Mouse (Mus musculus) gastrocnemius, postnatal 36 days (tissue): ENCODE data around the gene Tulp1. TPM values are rescaled to one million over a fixed set of nuclear protein-coding genes. Genes with fewer than 3 reads are reported as not detected.
"Not testable (repeated sequence)": the region's sequence is repeated elsewhere in the genome, so short reads cannot be mapped to it uniquely, and the experiment has no call there.

Experiments
- DNase-seq, 2 experiments: peaks; one replicate each; pipeline ENCODE4 v3.0.0; 2022
- intact Hi-C: fragments of 180-260 bp; cut with DNase I; formaldehyde crosslinking; loops from one replicate; pipeline ENCODE4 v1.15.1; 2025
- total RNA-seq, 2 experiments: library from RNA; stranded (reverse); gene quantifications; 2 replicates each; pipeline ENCODE4 v1.2.3; 2021

Tulp1 gene
- total RNA-seq, 2 experiments from 2014 or later, result not detected

DNA sequence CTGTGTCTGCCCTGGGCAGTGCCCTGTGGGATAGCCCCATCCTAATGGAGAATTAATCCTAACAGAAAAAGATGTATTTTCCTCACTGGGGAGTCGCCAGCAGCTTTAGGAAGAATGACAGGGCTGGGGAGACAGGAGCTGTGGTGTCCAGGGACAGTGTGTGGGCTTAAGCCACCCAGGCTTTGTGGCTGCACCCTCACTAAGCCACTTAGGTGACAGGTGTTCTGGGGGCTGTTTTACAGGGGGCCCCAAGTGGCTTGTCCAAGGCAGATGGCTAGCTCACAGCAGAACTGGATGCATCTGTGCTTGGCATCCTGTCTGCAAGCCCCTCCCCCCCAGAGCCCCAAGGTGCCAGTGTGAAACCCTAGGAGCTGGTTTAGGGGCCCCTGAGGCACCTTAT lies 6.9 kb upstream of the Tulp1 start:
- no peak for DNase-seq
- intact Hi-C loops, result no loop called here

DNA sequence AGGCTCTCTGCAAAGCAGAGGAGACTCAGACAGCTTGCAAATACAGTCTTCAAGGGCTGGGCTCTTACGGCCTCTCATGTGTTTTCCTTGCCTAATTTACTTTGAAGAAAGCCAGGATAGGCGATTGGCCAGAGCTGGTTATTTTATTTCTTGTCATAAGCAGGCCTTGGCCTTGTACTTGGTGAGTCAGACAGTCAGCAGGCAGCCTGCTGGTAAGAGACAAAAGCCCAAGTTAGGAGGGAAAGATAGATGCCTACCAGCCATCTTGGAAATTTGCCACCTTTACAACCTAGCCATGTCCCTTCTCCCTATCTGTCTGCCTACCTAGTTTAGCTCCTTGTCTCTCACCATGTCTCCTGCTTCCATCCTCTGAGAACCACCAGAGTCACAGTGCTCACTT lies 6.3 kb upstream of the Tulp1 start:
- DNase-seq, result no peak
- intact Hi-C loops, result no loop called here

DNA sequence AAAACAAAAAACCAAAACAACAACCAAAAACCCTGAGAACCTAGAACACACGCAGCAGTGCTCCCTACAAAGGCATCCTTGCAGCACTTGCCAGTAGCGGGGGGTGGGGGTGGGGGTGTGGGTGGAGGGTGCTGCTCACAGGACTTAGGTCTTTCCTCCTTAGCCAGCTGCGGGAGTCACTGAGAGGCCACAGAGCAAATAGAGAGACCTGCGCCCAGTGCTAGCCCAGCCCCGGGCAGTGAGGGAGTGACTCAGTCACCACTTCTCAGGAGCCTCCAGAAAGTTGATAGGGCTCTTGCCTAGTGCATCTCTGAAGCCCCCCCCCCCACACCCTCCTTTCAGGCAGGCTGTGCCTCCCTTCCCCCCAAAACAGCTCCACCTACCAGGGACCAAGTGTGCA lies 4.0 kb upstream of the Tulp1 start:
- intact Hi-C loops, result loop anchor here (5.0 kb wide), 2 partner anchors 142 to 162 kb away; partner anchors contain the start of gene Def6

DNA sequence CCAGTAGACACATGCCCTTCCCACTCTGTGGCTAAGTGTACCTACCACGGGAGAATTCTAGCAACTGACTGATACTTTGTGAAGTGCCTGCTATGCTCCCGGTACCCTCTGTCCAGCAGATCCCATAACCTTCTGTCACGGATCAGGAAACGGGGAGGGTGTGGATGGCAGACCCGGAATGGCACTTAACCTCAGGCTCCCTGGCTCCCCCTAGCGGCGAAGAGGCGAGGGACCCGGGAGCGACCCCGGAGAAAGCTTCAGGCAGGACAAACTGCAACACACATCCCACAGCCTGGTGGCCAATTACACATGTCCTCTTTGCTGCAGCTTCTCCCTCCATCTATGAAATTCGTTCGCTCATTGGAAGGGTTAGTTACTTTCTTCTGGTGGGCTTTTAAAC lies 3.4 kb upstream of the Tulp1 start:
- peak; percentile 80 for DNase-seq
- intact Hi-C loops, result loop anchor here (5.0 kb wide), 2 partner anchors 141 to 161 kb away; partner anchors contain the start of gene Def6

More for the DNA sequence above, 4.0 kb upstream of the Tulp1 start:
- DNase-seq, result no peak

DNA sequence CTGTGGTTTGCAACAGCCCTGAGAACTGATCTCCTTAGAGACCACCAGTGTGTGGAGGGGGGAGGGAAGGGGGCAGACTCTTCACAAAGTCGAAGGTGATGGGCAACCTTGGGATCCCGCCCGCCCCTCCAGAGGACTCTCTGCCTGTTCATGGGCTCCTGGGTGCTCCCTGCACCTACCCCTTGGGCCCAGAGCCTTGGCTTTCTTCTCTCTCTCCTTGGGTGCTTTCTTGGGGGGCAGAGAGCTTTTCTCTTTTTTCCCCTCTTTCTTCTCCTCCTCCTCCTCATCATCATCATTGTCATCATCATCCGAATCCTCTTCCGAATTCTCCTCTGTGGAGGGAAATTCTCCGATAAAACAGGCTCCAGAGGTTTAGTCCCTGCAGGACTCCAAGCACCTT lies 1.5 kb downstream of the Tulp1 start:
- intact Hi-C loops, result no loop called here
- no peak for DNase-seq

DNA sequence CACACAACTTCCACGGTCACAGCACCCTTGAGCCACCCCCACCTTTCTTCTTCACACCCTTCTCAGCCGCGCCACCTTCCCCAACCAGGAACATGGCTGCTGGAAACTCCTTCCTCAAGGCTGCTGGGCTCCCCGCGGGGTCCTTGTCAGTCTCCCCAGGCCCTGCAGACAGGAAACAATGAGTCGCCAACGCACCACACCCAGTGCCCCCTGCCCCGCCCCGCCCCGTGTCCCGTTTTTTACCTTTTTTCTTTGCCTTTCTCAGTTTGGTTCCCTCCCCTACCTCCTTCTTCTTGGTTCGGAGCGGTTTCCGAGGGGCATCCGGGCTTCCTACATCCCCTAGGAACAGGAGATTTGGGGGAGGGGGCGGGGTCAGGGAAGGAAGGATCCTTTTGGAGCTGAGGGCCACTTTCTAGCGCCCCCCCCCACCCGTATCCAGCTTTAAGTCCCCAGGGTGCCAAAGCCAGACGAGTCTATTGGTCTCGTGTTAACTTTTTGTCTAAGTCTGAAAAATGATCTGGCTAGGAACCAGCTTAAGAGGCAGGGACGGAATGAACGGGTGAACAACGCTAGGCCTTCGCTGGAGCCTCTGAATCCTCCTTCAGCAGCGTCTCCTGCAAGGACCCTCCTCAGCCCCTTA lies 2.2 kb downstream of the Tulp1 start:
- intact Hi-C loops, result no loop called here
- DNase-seq, result no peak

DNA sequence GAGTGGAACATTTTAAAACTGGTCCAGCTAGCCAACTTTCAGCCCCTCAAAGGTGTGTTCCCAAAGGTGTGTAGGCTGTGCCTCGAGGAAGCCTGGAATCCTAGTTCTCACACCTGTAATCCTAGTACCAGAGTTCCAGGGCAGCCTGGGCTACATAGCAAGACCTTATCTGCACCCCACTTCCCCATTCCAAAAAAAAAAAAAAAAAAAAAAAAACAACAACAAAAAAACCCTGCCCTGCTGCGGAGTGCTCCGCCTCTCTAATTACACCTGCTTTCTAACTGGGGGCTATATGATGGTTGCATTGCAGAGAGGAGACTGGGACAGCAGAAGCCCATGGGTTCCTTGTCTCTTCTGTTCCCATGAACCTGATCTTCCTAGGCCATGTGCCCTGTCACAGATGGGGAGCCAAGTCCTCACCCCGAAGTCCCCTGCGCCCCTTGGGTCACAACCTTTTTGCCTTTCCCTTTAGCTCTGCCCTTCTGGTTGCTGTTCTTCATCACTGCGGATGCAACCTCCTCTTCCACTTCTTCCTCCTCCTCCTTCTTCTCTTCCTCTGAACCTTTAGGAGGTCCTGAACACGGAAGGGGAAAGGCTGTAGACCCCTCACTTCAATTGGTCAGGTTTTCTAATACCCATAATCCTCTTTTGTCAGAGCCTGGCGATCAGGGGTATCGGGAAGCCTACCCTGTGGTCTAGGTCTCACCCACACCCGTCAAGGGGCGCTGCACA lies 2.9 kb downstream of the Tulp1 start:
- intact Hi-C loops, result no loop called here

DNA sequence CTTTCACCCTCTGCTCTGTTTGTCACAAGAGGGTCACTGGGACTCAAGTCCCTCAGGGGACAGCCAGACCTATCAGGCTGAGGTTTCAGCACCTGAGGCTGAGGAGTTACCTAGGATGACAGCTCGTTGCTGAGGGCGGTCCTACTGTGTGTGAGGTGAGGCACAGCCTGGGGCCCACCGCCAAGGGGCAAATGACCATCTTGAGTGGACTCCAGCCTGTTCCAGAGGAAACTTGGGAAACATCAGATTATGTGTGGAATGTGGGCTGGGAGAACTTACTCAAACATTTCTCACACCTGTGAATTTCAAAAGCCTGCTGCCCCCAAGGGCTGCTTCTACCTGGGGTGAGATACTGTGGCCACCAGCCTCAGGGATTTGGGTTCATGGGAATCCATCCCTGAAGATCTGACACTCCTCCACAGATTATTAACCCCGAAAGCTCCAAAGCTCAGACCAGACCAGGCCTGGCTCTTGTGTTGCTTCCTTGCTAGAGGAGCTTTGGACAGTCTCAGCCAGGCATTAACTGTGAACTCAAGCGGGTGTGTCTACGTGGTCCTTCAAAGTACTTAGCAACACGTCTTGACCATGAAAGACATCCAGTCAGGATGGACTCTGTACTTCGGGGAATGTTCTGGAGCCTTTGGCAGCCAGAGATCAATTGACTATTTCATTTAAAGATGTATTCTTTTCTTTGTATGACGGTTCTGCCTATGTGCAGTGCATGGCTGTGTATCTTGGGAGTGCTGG lies 4.3 kb downstream of the Tulp1 start:
- DNase-seq, result no peak
- intact Hi-C loops, result no loop called here

More for the DNA sequence above, 2.9 kb downstream of the Tulp1 start:
- no peak for DNase-seq

DNA sequence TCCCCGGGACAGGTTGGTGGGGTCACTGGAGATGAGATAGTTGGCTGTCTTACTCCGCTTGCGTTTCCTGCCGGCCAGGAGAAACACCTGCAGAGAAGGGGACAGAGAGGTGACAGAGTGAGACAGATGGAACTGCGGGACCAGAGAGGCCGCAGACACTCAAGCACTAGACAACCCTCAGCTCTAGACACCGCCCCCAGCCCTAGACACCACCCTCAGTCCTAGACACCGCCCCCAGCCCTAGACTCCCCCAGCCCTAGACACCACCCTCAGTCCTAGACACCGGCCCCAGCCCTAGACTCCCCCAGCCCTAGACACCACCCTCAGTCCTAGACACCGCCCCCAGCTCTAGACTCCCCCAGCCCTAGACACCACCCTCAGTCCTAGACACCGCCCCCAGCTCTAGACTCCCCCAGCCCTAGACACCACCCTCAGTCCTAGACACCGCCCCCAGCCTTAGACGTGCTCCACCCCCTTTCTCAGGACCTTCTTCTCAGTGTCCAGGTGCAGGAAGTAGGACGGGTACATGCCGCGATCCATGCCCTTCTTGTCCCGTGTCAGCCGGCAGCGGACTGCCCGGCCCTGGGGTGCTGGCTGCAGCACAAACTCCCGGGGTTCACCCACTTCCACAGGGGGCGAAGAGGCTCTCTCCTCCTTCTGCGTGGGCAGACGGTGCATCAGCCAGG lies 6.3 kb downstream of the Tulp1 start:
- DNase-seq, intact Hi-C loops: not testable (repeated sequence)

DNA sequence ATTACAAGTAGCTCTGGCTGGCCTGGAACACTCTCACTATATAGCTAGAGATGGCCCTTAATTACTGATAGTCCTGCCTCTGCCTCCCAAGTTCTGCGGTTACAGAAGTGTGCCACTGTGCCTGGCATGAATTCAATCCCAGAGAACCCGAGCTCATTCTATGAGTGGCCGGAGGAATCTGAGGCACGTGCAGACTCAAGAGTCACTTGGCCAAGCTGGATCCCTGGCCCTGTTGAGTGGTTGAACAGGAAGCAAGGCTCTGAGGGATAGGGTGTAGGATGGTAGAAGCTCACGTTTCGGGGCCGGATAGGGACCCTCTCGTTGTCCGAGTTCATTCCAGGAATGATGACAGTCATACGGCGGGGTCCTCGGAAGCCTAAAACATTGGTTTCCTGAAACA lies 9.2 kb downstream of the Tulp1 start:
- DNase-seq, result no peak
- intact Hi-C loops, result no loop called here

DNA sequence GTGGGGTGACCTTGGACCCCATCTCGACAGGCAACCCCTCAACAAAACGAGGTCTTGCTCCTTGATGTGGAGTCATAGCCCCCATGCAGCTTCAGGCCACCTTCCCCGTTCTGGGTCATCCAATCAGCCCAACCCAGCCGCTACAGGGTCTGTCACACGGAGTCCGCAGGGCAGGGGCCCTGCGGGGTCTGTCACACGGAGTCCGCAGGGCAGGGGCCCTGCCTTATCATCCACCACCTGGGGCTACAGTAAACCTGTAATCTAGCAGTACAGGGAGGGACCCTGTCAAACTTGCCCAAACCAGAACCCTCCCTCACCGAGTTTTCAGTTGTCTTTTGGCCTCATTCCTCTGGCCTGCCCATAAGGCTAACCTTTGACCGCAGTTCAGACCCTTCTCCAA lies 13.0 kb downstream of the Tulp1 start:
- DNase-seq, result no peak
- intact Hi-C loops, result no loop called here

DNA sequence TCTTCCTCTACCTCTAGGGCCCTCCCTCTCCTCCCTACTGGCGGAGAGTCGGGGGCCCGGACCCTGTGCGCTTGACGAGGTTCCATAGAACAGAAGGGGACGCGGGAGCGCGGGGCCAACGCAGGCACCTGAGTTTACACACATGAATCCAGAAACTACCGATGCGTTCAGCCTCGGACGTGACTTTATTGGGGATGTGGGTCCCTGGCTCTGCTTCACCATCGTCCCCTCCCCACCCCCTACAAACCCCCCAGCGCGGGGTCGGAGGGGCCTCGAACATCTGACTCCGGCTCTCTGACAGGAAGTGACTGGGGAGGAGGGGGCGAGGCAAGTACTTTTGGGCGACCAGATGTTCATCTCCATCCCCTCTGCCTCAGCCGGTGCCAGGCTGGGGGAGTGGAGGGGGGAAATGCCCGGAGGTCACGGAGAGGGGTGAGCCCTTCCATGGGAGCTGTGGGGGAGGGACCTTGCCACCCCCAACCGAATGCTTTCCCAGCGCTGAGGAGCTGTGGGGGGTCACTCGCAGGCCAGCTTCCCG lies 13.6 kb downstream of the Tulp1 start:
- no peak for DNase-seq
- intact Hi-C loops, result no loop called here

DNA sequence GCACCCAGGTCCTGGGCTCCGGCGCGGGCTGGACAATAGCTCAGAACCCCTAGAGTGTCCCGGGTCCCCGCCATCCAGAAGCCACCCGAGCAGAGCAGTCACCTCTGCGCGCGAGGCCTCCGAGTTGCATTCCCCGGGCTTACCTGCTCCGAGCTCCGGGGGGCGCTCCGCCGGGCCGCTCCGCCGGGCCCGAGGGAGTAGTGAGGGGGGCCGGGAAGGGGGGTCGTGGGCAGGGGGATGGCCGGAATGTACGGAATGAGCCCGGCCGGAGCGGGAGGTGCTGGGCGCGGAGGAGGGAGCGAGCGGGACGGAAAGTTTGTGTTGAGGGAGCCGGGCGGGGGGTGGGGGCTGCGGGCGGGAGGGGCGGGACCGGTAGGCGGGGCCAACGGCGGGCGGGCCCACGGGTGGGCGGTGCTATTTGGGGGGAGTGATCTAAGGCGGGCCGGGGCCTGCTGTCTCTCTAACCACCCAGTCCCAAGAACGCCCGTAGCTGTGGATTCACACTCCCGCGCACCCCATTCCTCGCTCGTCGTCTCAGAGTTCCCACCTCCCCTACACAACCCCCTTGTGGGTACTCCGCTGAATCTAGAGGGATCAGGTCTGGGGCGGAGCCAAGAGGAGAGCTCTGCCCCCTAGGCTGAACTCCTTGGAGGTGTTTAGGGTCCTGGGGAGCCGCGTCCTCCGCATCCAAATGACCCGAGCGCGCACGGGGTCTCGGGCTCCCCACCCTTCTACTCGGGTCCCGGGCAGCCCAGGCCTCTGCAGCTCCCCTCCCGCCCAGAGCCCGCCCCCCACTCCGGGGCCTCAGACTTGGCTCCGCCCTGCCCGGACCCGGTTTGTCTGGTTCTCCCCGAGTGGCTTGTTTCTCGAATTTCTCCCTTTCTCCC lies 14.3 kb downstream of the Tulp1 start, which contains the start of gene Tead3:
TSS of gene Tead3 (minus strand) at position 352 of the 887 bp plus-strand sequence.
- DNase-seq, result peak; percentile 70 to 74

DNA sequence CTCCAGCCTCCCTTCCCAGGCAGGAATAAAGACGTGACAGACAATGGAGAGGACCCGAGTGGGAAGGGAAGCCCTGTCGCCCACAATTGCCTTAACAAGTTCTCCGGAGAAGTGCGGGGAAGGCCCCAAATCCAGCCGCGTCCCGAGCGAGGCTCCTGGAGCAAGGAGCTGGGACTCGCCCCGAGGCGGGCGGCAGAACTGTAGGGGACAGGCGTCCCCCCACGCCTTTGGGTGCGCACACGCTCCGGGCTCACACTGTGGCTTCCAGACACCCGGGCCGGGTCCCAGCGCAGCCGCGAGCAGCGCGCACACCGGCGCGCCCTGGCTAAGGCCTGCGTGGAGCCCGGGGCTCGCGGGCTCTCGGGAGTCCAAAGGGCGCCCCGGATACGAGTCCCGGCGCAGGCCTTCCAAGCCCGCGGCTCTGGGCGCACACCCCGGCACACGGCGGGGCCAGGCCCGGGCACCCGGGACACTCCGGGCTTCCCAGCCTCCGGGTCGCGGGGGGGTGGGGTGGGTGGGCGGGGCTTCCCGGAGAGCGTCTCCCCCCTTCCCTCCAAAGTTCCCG lies 15.0 kb downstream of the Tulp1 start:
- intact Hi-C loops, result loop anchor here (2.0 kb wide), 1 partner anchor 21 kb away; the partner anchor contains the start of gene Rpl10a
- peak; percentile 36 to 51 for DNase-seq

More for the DNA sequence above, 14.3 kb downstream of the Tulp1 start, which contains the start of gene Tead3:
- intact Hi-C loops, result no loop called here

DNA sequence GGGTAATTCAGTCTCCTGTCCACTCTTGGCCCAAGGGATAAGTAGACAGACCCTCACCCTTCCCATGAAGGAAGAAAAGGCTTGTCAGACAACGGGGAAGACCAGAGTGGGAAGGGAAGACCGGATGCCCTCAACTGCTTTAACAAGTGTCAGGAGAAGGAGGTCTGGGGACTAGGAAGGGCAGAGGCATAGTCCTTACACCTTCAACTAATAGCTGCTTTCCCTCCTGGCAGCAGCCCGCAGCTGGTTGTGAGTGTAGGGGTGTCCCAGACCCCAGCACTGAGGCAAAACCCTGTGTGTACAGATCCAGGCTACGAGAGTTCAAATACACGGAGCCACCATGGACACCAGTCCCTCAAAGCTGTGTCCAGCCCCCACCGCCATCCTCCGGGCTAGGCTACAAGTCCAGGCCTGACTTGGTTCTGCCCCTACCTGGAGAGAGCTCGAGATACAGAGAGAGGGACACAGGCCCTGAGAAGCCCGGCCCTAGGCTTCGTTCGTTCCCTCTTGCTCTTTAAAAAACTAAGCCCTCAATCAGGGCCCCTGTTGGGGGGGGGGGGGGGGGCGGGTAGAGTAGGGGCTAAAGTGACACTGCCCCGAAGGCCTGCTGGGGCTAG lies 15.7 kb downstream of the Tulp1 start:
- intact Hi-C loops, result loop anchor here (2.0 kb wide), 1 partner anchor 21 kb away; the partner anchor contains the start of gene Rpl10a
- DNase-seq, result no peak

DNA sequence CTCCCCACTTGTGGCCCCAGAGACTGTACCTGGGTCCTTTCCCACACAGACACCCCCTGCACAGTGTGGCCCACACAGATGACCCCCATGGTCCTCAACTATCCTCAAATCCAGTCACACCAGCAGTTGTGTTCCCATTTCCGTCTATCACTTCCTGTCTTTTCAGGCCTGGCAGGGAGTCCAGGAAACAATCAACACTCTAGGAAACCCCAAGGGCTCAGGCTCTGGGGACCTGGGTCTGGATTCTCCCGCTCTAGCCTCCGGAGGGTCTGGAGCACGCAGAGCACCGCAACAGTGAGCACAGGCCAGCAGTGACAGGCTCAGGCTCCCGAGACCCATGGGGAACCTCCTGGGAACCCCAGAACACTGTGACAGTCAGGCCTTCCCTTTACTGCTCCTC lies 16.8 kb downstream of the Tulp1 start:
- intact Hi-C loops, result loop anchor here (2.0 kb wide), 1 partner anchor 19 kb away; the partner anchor contains the start of gene Rpl10a
- no peak for DNase-seq

DNA sequence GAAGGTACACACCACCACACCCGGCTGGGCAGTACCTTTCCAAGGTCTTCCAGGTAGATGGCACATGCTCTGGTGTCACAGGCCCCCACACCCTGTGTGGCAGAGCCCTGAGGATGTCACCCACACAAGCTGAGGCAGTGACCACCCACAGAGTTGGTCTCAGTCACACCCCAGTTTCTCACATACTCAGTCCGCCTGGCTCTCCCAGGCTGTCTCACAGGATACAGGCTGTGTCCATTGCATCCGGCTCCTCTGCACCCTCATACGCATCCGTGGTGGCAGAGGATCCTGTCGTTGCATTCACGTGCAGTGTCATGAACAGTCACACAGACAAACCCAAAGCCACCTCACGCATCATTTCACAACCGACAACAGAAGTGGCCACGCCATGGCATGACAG lies 17.7 kb downstream of the Tulp1 start:
- DNase-seq, result no peak
- intact Hi-C loops, result no loop called here

DNA sequence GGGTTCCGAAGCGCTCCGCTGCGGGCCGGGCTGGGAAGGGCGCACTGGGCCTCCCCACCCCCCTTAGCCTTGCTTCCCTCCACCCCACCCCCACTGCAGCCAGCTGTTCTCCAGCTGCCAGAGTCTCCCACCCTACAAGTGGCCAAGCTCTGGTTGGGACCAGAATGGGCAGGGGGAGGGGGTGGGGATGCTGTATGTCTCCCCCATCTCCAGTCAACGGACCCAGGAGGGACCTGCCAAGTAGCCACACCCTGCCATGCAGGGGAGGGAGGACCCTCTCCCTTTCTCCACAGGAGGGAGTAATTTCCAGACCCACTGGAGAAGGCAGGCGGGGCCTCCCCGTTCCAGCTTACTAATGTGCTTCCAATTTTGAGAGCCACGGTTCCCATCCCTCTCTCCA lies 19.1 kb downstream of the Tulp1 start:
- DNase-seq, result no peak
- intact Hi-C loops, result no loop called here
